Mouse (Mus musculus): ENCODE data around the gene Wdr92.

DNA sequence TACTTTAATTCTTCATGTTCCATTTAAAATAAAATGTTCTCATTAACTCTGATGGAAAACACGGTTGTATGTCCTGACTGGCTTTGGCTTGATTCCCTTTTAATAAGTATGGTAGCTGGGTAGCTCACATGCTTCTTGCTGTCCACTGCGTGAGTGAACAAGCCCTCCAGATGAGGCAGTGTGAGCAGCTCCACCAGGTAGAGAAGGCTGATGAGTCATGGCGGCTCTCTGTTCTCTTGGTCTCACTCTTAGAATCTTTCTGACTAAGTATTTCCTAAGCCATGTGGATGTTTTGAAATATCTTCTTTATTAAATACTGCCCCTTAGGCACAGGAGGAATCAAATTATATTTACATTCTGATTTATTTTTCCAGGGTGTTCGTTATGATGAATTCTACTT, 85.3 kb downstream of the Wdr92 start:
- TF ChIP-seq POLR2A (IDR thresholded peaks at IDR 0.05; ENCODE audit: insufficient read depth, low read depth, low read length) (no peak), CTCF (IDR thresholded peaks at IDR 0.05; ENCODE audit: insufficient read depth, low read depth, low read length) (no peak)

Measured in olfactory bulb, adult 2 months (tissue).